Mouse (Mus musculus): ENCODE results near the gene H2-T23.

- TF ChIP-seq TCF12 (IDR thresholded peaks at IDR 0.05; ENCODE audit: low read depth, low read length) (no peak), CTCF (conservative IDR thresholded peaks at IDR 0.05 in 1 of 2, IDR thresholded peaks at IDR 0.05 in 1 of 2; ENCODE audit: low read depth in 2 of 2, low read length in 2 of 2) (no peak), POLR2AphosphoS2 (IDR thresholded peaks at IDR 0.05; ENCODE audit: low read depth, low read length) (no peak), EP300 (IDR thresholded peaks at IDR 0.05; ENCODE audit: low read length) (no peak), PAX5 (IDR thresholded peaks at IDR 0.05; ENCODE audit: low read length) (no peak), POLR2A (IDR thresholded peaks at IDR 0.05; ENCODE audit: low read depth, low read length) (no peak)
Observed at GRCm38 (mm10) chr17:36001966-36002365, 30.7 kb downstream of the H2-T23 start.
